Mouse (Mus musculus) spleen, adult 2 months (tissue): ENCODE measurements at regions not wholly inside any gene's neighbourhood (a gene's known extent, or its start where the extent isn't known, plus 50 kb on each side); places are given as distances from the start of the nearest gene placed in this dataset.

Experiments
- CTCF ChIP-seq: fragments of 200-500 bp; IDR thresholded peaks from 2 replicates; pipeline ENCODE4 v1.5.1; 2011; ENCODE audit warnings: mild to moderate bottlenecking, inconsistent platforms; ENCODE audit not compliant: insufficient read depth, insufficient read length, insufficient replicate concordance; ENCODE audit errors: extremely low read depth
- POLR2A ChIP-seq: fragments of 200-500 bp; IDR thresholded peaks from 2 replicates; pipeline ENCODE4 v1.6.1; 2011; ENCODE audit warnings: low read depth, low read length, inconsistent platforms

DNA sequence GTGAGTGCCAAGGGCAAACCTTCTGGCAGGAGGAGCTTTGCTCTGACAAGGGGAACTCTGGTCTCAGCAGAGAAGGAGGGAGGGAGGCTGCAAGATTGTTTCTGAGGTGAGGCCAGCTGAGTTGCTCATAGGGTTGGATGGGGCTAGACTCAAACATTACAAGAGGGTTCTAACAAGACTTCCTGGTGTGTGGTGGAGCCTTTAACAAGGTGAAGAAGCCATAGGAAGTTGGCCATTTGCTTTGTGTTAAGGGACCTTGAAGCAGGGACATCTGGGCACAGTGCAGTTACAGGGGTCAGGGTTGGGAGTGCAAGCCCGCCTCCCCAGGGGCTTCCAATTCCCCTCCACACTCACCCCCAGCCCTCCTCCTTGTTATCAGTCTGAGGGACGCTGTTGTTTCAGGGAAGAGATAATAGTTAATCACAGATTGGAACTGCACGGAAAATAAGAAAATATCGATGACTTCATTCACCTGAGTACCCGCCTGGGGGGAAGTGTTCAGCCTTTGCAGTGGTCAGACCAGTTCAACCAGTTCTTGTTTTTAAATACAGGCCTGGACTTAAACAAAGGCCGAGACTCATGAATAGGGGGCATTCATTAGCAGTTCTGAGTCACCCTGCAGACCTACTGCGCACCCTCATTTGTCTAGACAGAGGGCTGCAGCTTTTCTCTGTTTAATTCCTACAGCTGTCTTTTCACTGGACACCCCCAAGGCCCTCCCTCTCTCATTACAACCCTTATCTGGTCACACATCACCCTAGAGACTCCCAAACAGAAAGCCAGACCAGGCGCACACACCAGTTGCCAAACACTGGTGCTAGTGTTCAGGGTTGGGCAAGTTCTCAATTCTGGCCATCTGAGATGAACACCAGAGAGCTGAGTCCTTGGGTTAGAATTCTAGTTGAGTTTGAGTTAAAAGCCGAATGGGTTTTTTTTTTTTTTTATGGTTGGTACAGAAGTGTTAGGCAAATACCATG, 139.5 kb downstream of the Bcl2l11 start:
- no peak for TF ChIP-seq POLR2A
- TF ChIP-seq CTCF, result no peak
